Mouse (Mus musculus) gastrocnemius, adult 8-10 months (tissue): Measurements from ENCODE around the gene Tas2r126. TPM values are rescaled to one million over a fixed set of nuclear protein-coding genes. Genes with fewer than 3 reads are reported as not detected.
"Not testable (repeated sequence)": the region's sequence is repeated elsewhere in the genome, so short reads cannot be mapped to it uniquely, and the experiment has no call there.

Experiments
- DNase-seq, 2 experiments: peaks; one replicate each; pipeline ENCODE4 v3.0.0; 2022; ENCODE audit warnings: low spot score in 2 of 2
- total RNA-seq, 4 experiments: library from RNA; stranded (reverse); gene quantifications; 2 replicates each; pipeline ENCODE4 v1.2.4; 2022

Tas2r126 gene
- not detected for total RNA-seq

DNA sequence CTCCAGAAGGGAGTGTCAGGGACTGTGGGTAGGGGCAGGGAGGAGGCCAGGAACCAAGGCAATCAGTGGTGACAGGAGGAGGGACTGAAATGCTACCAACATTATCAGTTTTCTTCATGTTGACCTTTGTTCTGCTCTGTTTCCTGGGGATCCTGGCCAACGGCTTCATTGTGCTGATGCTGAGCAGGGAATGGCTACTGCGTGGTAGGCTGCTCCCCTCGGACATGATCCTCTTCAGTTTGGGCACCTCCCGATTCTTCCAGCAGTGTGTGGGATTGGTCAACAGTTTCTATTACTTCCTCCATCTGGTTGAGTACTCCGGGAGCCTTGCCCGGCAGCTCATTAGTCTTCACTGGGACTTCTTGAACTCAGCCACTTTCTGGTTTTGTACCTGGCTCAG lies at the start of gene Tas2r126:
Tas2r126 (plus strand) TSS at position 90 of the 400 bp plus-strand sequence.
- no peak for DNase-seq

DNA sequence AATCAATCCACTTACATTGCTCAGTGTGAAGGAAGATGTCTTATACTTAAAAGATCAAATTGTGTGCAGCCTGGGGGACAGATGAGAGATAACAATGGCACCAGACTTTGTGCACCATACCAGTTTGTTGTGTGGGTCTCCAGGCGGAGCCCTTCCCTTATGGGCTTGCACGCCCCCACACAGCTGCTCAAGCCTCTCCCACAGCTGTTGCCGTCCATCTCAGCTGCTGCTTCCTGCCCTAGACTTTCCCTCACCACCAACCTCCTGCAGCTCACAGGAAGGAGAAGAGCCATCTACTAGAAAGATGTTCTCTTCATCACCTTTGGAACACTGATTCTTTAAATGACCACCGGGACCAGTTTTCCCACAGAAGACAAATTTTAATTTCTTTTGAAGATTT lies 48.7 kb upstream of the Tas2r126 start:
- no peak for DNase-seq

DNA sequence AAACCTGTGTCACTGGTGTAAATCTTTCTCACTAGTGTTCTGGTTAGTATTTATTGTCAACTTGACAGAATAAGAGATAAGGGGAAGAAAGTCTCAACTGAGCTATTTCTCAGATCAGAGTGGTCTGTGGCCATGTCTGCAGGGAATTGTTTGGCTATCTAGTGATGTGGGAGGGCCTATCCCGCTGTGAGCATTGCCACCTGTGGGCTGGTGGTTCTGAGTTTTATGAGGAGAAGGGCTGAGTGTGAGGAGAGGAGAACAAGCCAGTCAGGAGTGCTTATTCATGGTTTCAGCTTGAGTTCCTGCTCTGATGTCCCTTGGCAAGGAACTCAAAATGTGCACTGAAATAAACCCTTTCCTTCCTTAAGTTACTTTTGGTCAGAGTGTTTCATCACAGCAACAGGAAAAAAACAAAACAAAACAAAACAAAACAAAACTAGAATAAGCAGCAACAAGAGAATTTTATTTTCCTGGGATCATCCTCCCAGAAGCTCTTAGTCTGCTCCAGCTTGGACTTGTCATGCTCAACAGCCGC lies 42.5 kb upstream of the Tas2r126 start:
- DNase-seq, result no peak

DNA sequence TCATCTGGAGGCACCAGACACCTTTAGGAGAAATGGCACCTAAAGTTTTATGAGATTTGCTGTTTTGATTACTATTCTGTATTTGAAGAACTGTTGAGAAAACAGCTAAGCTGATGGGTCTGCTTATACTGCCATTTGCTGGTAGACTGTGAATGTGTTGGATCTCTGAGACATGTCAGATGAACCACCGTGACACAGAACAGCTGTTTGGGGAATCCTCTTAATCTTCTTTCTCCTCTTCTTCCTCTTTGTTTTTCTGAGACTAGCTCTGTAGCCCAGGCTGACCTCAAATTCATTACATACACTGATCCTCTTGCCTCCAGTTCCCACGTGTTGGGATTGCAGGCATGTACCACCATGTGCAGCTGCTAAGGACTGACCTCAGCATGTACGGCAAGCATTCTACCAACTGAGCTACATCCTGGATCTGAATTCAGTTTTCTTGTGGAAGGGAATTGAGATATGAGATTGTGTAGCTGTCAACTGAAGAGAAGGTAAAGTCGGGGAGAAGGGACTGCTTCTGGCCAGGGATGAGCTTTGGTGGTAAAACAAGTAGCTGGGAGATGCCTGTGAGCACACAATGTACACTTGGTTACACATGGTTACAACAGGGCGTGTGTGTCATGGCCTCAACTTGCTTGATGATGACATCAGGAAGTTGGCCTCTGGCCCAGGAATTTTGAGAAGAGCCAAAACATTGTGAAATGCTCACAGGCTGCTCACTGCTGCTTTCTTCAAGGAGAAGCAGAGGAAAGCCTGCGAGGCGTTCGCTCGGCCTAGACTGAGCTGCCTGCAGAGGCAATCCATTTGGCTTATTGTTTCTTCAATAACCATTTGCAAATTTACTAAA lies 38.1 kb upstream of the Tas2r126 start:
- DNase-seq, result peak; percentile 84 to 87

DNA sequence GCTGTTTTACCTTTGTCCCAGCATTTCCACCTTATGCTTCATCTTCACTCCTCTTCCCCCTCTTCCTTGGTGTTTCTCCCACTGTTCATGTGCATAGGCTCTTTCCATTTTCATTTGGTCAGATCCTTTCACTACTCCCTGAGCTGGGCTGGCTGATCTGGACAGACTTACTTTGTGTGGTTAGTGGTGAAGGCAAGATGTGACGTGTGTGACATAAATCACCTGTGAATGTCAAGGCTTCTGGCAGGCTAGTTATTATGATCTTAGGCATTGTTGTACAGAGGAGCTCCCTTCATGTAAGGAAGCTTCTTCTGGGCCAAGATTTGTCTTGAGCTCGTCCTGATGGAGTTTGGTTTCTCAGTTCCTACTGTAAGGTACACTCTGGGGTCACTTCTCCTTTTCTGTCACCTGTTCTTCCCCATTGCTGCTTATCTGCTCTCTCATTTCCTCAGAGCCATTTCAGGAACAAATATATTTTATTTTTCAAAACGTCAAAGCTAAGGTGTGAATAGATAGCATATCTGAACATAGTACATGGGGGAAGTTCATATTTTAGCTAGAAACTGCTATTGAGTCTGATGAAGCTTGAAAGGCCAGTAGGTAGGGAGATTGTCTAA lies 37.2 kb upstream of the Tas2r126 start:
- no peak for DNase-seq

DNA sequence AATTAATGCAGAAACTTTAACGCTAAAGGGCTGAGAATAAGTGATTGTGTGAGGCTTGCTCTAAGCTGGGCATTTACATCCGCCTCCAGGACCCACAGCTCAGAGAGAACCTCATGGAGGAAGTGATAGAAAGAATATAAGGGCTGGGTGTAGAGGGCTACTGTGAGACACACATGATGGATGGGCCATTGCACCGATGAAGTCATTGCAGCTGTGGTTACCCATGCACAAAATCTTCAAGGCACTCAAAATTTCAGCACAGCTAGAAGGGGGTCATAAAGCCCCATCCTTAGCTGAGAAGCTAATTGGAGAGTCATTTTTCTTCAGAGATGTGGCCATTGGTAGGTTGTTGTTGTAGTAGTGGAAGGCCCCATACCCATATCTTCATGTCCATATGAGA lies 36.0 kb upstream of the Tas2r126 start:
- DNase-seq, result no peak

DNA sequence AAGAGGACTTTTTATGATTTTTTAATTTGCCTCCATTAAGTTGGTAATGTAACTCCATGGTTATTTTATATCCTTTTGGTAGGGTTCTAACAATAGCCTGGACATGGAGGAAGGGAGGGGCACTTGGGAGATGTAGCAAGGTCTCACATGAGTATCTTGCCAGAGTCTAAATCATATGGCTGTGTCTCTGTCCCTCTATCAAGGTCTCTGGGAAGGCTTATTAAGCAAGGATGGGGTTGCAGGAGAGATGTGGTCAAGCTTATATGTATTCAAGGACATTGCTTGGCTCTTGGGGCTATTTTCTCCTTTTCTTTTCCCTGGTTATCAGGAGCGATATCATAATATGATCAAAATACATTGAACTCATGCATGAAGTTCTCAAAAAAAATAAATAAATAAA lies 35.3 kb upstream of the Tas2r126 start:
- no peak for DNase-seq

DNA sequence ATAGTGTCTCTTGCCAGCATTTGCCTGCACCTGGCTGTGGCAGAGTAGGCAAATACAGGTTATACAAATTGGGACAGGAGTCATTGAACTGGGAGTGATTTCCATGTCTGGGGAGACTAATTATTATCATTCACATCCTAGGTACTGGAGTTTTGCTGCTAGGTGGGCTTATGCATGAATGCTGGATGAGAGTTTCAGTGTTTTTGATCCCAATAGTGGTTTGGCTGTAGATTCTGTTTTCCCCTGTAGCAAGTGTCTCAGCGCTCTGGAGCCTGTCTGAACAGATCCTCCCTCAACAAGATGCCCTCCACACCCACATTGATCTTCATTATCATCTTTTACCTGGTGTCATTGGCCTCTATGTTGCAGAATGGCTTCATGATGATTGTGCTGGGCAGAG lies 34.4 kb upstream of the Tas2r126 start, which contains the start of gene Tas2r143:
Tas2r143 (plus strand) TSS at position 301 of the 400 bp plus-strand sequence.
- no peak for DNase-seq

DNA sequence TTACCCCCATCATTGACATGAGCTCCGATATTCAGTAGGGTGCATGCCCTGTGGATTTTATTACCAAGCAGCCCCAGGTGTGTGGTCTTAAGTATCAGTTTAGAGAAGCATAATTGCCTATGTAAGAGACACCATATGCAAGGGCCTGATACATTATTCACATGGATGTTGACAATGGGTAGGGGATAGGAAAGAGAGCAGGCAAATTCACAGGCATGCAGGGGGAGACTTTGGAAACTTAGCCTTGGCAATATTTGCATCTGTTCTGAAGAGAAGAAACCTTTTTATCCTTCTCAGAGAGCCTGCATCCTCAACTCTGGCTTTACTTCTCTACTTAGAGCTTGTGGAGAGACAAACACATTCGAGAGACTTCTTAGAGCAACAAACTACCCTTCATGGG lies 29.2 kb upstream of the Tas2r126 start, which contains the start of gene Tas2r135:
Tas2r135 (plus strand) TSS at position 301 of the 400 bp plus-strand sequence.
- DNase-seq, result no peak

DNA sequence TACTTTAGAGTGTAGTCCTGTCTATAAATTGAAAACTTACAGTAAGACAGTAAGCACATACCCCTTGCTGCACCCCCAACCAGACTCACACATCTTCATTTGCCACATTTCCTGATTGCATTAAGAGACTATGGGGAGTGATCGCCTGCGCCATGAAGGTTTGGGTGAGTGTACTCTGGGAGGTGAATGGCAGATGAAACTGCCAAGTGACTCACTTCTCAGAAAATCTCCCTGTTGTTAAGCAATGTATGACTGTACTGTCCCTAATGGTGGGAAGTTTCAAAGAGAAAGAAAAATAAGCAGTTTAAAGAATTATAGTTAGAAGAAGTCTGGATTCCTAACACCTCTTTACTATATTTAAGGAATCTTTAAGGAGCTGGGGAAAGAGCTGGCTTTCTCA lies 14.9 kb upstream of the Tas2r126 start:
- no peak for DNase-seq

DNA sequence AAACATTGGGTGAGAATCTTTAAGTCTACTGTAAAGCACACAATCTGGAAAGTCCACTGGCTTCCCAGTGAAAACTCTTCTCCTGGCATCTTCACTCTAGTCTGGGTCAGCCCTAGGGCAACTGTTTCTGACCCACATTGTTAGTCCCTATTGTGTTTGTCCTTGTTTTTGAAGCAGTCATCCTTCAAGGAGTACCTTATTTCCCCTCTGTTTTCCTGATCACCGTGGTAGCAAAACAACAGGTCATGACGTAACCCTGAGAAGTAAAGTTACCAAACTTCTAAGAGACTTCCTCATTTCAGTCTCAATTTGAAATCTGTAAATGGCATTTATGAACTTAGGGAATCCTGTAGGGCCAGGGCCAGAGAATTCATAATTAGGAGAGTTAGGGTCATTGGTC lies 12.9 kb upstream of the Tas2r126 start:
- no peak for DNase-seq

DNA sequence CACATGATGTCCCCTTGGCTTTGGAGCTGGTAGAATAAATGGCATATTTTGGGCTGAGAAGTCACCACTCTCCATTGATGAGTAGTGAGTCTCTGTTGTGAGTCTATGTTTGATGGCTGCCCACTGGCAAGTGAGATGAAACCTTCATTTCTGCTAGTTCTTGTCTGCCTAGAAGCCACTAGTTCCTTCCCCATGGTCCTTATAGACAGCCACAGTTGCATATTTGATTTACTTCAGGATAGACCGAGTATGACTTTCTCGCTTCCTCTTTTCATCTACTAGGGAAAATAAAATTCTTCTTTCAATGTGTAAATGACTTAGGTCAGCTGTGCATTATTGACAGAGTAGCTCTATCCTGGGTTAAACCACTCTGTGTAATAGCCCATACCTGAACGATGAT lies 9.9 kb upstream of the Tas2r126 start:
- no peak for DNase-seq

DNA sequence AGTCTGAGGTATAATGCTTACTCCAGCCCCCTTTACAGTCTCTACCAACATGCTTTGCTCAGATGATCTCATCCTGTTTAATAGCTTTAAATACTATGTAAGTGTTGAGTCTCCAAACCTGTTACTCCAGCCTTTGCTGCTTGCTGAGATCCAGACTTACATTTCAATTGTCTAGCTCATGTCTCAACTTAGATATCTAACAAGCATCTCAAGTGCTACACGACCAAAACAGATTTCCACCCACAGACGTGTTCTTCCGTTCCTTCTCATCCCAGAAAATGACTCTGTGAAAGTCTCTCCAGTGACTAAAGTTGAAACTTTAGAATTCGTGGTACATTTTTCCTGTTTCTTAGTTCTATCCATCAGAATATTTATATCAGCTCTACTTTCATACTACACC lies 8.0 kb upstream of the Tas2r126 start:
- DNase-seq, result no peak

DNA sequence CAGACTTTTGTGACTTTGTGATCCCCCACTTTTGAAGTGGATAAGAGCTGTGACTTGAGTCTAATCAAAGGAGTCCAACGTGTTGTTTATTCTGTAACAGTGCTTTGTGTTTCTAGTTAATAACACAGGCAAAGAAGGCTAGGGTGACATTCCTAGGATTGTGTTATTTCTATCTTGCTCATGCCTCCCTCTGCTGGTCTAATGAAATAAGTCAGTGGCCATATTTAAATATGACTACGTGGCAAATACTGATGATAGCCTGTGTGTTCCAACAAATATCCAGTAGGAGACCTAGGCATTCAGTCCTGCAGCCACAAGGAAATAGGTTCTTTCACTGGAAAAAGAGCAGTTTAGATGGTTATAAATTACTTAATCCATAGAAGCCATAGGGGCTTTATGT lies 781 bp upstream of the Tas2r126 start:
- no peak for DNase-seq

DNA sequence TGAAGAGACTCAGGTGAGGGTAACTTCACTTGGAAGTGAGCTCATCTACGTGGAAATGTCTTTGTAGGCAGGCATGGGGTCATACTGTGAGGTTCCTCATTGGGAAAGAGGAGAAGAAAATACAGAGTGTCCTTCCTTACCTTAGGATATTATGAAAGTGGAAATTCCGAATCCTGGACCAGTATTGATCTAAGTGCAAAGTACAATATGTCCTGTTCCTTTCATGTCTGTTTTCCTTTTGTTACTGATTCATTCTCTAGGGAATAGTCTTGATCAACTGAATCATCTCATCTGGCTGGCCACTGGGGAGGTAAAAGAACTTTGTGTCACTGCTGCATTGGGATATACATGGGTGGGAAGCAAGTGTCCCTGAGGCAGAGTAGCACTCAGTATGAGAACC lies 1.2 kb downstream of the Tas2r126 start:
- no peak for DNase-seq

DNA sequence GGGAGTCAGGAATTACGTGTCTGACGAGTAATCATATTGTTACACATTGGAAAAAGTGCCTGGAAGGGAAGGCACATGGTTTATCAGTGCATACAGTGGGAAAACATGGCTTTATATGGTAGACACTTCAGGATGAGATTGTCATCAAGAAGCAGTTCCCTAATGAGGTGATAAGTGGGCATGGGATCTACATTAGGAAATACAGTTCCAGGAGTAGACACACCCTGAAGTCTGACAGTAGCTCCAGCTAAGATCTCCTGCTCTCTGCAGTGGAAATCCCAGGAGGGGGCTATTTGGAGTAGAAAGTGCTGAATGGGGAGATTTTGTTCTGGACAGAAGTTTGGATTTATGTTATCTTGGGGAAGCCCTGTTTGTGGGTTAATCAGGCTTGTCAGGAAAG lies 7.1 kb downstream of the Tas2r126 start:
- DNase-seq, result no peak

DNA sequence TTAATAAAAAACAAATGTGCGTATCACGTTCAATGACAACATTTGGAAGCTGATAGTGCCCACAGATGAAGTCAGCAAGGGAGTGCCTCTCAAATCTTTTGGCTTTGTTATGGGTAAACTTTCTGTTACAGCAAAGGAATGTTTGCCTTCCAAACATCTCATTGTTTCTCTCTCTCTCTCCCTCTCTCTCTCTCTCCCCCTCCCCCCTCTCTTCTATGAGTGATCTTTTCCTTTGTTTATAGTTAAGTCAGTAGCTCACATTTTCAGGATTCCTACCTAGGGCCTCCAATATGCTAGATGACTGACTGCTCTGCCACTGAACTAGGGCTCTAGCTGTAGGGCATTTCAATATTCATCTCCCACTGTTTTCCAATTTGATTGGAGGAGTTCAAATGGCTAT lies 10.2 kb downstream of the Tas2r126 start:
- DNase-seq, result no peak

DNA sequence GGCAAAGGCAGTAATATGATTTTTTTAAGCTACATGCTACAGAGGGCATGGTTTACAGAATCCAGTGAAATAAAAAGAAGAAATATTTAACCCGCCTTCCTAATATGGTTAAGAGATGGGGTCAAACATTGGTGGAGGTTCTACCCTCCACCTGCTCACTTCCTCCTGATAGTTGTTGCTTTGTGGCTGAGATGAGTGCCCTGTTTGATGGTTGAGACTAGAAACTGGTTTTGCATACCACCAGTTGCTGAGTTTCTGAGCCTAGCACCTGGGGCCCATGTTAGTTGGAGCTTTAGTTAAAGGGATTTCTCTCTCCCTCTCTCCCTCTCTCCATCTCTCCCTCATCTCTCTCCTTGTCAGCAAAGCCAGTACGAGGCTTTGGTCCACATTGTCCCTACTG lies 13.0 kb downstream of the Tas2r126 start:
- no peak for DNase-seq

DNA sequence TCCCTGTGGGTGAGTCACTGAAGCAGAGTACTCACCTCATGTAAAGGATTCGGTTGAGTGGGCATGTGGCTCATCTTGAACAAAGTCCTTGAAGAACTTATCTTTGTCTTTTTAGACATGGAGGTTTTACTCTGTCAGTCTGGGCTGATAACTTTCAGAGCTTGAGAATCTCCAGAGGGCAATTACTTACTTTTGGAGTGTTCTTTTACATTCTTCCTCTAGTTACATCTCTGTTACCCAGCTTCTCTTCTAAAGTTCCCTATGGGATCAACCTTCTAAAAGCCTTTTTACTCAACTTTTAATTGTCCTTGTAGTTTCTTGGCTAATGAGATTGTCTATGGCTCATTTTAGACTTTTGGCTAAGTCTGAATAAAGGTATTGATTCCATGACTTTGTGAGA lies 30.8 kb downstream of the Tas2r126 start, which contains the start of gene Olfr458:
Olfr458 (minus strand) TSS at position 101 of the 400 bp plus-strand sequence.
- DNase-seq, result no peak

DNA sequence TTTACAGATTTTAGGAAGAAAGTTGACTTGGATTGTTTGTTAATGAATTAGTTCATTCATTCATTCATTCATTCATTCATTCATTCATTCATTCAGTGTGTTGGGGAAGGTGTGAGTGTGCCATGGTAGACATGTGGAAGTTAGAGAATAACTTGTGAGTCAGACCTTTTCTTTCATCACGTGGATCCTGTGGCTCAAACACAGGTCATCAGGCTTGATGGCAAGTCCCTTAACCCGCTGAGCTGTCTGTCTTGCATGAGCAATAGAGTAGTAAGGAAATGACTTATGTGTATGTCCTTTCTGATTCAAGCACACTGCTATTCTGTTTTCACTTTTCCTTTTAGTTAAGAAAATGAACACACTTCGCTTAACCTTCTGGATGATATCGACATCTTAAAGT lies 36.2 kb downstream of the Tas2r126 start:
- no peak for DNase-seq

DNA sequence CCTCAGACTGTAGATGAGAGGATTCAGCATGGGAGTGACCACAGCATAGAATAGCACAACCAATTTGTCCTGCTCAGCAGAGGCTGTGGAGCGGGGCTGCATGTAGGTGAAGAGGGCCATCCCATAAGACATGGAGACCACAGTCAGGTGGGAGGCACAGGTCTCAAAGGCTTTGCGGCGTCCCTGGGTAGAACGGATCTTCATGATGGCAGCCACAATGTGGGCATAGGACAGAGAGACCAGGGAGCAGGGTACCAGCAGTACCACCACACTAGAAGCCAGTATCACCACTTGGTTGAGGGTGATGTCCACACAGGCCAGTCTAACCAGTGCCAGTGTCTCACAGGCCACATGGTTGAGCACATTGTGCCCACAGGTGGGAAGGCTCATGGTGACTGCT lies 37.0 kb downstream of the Tas2r126 start:
- not testable (repeated sequence) for DNase-seq

DNA sequence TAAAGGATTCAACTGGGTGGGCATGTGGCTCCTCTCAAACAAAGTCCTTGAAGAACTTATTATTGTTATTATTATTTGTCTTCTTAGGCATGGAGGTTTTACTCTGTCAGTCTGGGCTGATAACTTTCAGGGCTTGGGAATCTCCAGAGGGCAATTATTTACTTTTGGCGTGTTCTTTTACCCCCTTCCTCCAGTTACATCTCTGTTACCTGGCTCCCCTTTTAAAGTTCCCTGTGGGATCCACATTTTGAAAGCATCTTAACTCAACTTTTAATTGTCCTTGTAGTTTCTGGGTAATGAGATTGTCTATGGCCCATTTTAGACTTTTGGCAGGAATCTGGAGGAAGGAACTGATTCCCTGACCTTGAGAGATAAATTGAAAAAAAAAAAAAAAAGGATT lies 41.9 kb downstream of the Tas2r126 start, which contains the start of gene Olfr457:
Olfr457 (minus strand) TSS at position 101 of the 400 bp plus-strand sequence.
- DNase-seq, result no peak
